Mouse (Mus musculus): ENCODE data around the gene Catsper3. TPM values are rescaled to one million over a fixed set of nuclear protein-coding genes. Genes with fewer than 3 reads are reported as not detected.

The Catsper3 gene
- total RNA-seq (2012; rRNA removed): not detected in 2 replicates

- no peak for TF ChIP-seq CHD2 (IDR thresholded peaks at IDR 0.05; ENCODE audit: low read depth, low read length)
- TF ChIP-seq HCFC1 (IDR thresholded peaks at IDR 0.05; ENCODE audit: borderline replicate concordance, insufficient read depth, low read length): no peak
- no peak for TF ChIP-seq MAFK (IDR thresholded peaks at IDR 0.05; ENCODE audit: insufficient read depth, low read depth, low read length)
- TF ChIP-seq ZC3H11A (IDR thresholded peaks at IDR 0.05; ENCODE audit: borderline replicate concordance, low read depth, low read length): no peak
- no peak for TF ChIP-seq ZNF384 (IDR thresholded peaks at IDR 0.05; ENCODE audit: low read depth, low read length)
- Histone ChIP-seq H3K9ac (ENCODE audit: insufficient read depth, low read depth, low read length, poor library complexity, severe bottlenecking) (no peak within 1 kb of the TSS), H3K4me3 (ENCODE audit: insufficient read depth in 1 of 2, low read depth in 1 of 2, low read length in 2 of 2, poor library complexity in 1 of 2, severe bottlenecking in 1 of 2) (no peak within 1 kb of the TSS), H3K4me1 (ENCODE audit: control insufficient read depth in 2 of 2, insufficient read depth in 2 of 2, low read length in 2 of 2, poor library complexity in 1 of 2) (no peaks in the 10 kb centered on the region), H3K9me3 (ENCODE audit: control insufficient read depth, insufficient read depth, low read depth, low read length) (peaks cover 7% of the 10 kb centered on the region; the same call in 1 of the 2 replicates), H3K27ac (ENCODE audit: insufficient read depth, low read depth, low read length, poor library complexity, severe bottlenecking) (no peak within 1 kb of the TSS), H3K36me3 (ENCODE audit: control insufficient read depth, insufficient read depth, low read length, poor library complexity, severe bottlenecking) (no peaks in the 10 kb centered on the region)
- in situ Hi-C loops (cut with MboI; ENCODE audit: low sequenced_read_pairs in 2 of 2, unreplicated experiment in 2 of 2): no loop called here
- no peak for DNase-seq (ENCODE audit: low read depth, low spot score)
These were observed at the start of gene Catsper3 for GRCm38 (mm10) chr13:55784268-55784667. TSS of gene Catsper3 (plus strand) at chr13:55784568.

- Histone ChIP-seq H3K9me3 (ENCODE audit: control insufficient read depth, insufficient read depth, low read depth, low read length) (no peaks in the 10 kb centered on the region), H3K4me3 (ENCODE audit: insufficient read depth in 1 of 2, low read depth in 1 of 2, low read length in 2 of 2, poor library complexity in 1 of 2, severe bottlenecking in 1 of 2) (no peak overlapping the region), H3K9ac (ENCODE audit: insufficient read depth, low read depth, low read length, poor library complexity, severe bottlenecking) (no peak overlapping the region), H3K4me1 (ENCODE audit: control insufficient read depth in 2 of 2, insufficient read depth in 2 of 2, low read length in 2 of 2, poor library complexity in 1 of 2) (peaks cover 0 to under 1% of the 10 kb centered on the region in 2 experiments; a peak in 1 of 4 replicates), H3K27ac (ENCODE audit: insufficient read depth, low read depth, low read length, poor library complexity, severe bottlenecking) (no peak overlapping the region), H3K36me3 (ENCODE audit: control insufficient read depth, insufficient read depth, low read length, poor library complexity, severe bottlenecking) (no peaks in the 10 kb centered on the region)
- DNase-seq (ENCODE audit: low read depth, low spot score): no peak
- TF ChIP-seq ZNF384 (IDR thresholded peaks at IDR 0.05; ENCODE audit: low read depth, low read length) (no peak), HCFC1 (IDR thresholded peaks at IDR 0.05; ENCODE audit: borderline replicate concordance, insufficient read depth, low read length) (no peak), MAFK (IDR thresholded peaks at IDR 0.05; ENCODE audit: insufficient read depth, low read depth, low read length) (no peak), CHD2 (IDR thresholded peaks at IDR 0.05; ENCODE audit: low read depth, low read length) (no peak), ZC3H11A (IDR thresholded peaks at IDR 0.05; ENCODE audit: borderline replicate concordance, low read depth, low read length) (no peak)
- in situ Hi-C loops (cut with MboI; ENCODE audit: low sequenced_read_pairs in 2 of 2, unreplicated experiment in 2 of 2): no loop called here
These were observed 46.5 kb upstream of the Catsper3 start for GRCm38 (mm10) chr13:55737885-55738284.

GRCm38 (mm10) chr13:55742306-55742705, 42.1 kb upstream of the Catsper3 start:
- no peak for DNase-seq (ENCODE audit: low read depth, low spot score)
- no peak overlapping the region for H3K27ac ChIP-seq (ENCODE audit: insufficient read depth, low read depth, low read length, poor library complexity, severe bottlenecking)
- peaks cover 0 to 5% of the 10 kb centered on the region in 2 experiments; a peak in 1 of 4 replicates for H3K4me1 ChIP-seq (ENCODE audit: control insufficient read depth in 2 of 2, insufficient read depth in 2 of 2, low read length in 2 of 2, poor library complexity in 1 of 2)
- no peaks in the 10 kb centered on the region for H3K9me3 ChIP-seq (ENCODE audit: control insufficient read depth, insufficient read depth, low read depth, low read length)
- TF ChIP-seq ZC3H11A (IDR thresholded peaks at IDR 0.05; ENCODE audit: borderline replicate concordance, low read depth, low read length) (no peak), CHD2 (IDR thresholded peaks at IDR 0.05; ENCODE audit: low read depth, low read length) (no peak), ZNF384 (IDR thresholded peaks at IDR 0.05; ENCODE audit: low read depth, low read length) (no peak), HCFC1 (IDR thresholded peaks at IDR 0.05; ENCODE audit: borderline replicate concordance, insufficient read depth, low read length) (no peak), MAFK (IDR thresholded peaks at IDR 0.05; ENCODE audit: insufficient read depth, low read depth, low read length) (no peak)
- H3K4me3 ChIP-seq (ENCODE audit: insufficient read depth in 1 of 2, low read depth in 1 of 2, low read length in 2 of 2, poor library complexity in 1 of 2, severe bottlenecking in 1 of 2): no peak overlapping the region
- H3K36me3 ChIP-seq (ENCODE audit: control insufficient read depth, insufficient read depth, low read length, poor library complexity, severe bottlenecking): no peaks in the 10 kb centered on the region
- in situ Hi-C loops (cut with MboI; ENCODE audit: low sequenced_read_pairs in 2 of 2, unreplicated experiment in 2 of 2): no loop called here
- no peak overlapping the region for H3K9ac ChIP-seq (ENCODE audit: insufficient read depth, low read depth, low read length, poor library complexity, severe bottlenecking)

- in situ Hi-C loops (cut with MboI; ENCODE audit: low sequenced_read_pairs in 2 of 2, unreplicated experiment in 2 of 2): no loop called here
- Histone ChIP-seq H3K27ac (ENCODE audit: insufficient read depth, low read depth, low read length, poor library complexity, severe bottlenecking) (no peak overlapping the region), H3K4me3 (ENCODE audit: insufficient read depth in 1 of 2, low read depth in 1 of 2, low read length in 2 of 2, poor library complexity in 1 of 2, severe bottlenecking in 1 of 2) (no peak overlapping the region), H3K4me1 (ENCODE audit: control insufficient read depth in 2 of 2, insufficient read depth in 2 of 2, low read length in 2 of 2, poor library complexity in 1 of 2) (peaks cover 2 to 7% of the 10 kb centered on the region in 2 experiments; a peak in 2 of 4 replicates), H3K36me3 (ENCODE audit: control insufficient read depth, insufficient read depth, low read length, poor library complexity, severe bottlenecking) (no peaks in the 10 kb centered on the region; the same call in 1 of the 2 replicates), H3K9me3 (ENCODE audit: control insufficient read depth, insufficient read depth, low read depth, low read length) (no peaks in the 10 kb centered on the region), H3K9ac (ENCODE audit: insufficient read depth, low read depth, low read length, poor library complexity, severe bottlenecking) (no peak overlapping the region)
- TF ChIP-seq ZC3H11A (IDR thresholded peaks at IDR 0.05; ENCODE audit: borderline replicate concordance, low read depth, low read length) (no peak), HCFC1 (IDR thresholded peaks at IDR 0.05; ENCODE audit: borderline replicate concordance, insufficient read depth, low read length) (no peak), ZNF384 (IDR thresholded peaks at IDR 0.05; ENCODE audit: low read depth, low read length) (no peak), MAFK (IDR thresholded peaks at IDR 0.05; ENCODE audit: insufficient read depth, low read depth, low read length) (no peak), CHD2 (IDR thresholded peaks at IDR 0.05; ENCODE audit: low read depth, low read length) (no peak)
- no peak for DNase-seq (ENCODE audit: low read depth, low spot score)
These were observed 30.0 kb upstream of the Catsper3 start for GRCm38 (mm10) chr13:55754380-55754779.

All from ES-E14 (cell line).